Mouse (Mus musculus): ENCODE data around the gene Btbd16.

DNA sequence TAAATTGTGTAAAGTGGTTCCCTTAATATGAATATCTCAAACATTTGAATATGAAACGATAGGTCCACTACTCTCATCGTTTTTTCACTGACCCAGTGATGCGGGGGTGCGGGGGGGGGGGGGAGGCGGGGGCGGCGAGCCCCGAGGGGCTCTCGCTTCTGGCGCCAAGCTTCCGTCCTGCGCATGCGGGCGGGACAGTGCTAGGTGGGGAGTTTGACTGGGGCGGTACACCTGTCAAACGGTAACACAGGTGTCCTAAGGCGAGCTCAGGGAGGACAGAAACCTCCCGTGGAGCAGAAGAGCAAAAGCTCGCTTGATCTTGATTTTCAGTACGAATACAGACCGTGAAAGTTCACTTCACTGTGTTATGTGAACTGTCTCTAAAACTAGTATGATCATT is 60.4 kb downstream of the Btbd16 start:
- no peak for TF ChIP-seq CTCF (IDR thresholded peaks at IDR 0.05; ENCODE audit: low read depth)
- no peak for TF ChIP-seq EP300 (IDR thresholded peaks at IDR 0.05; ENCODE audit: low read depth)

All from liver, postnatal 0 days (tissue).